Mouse (Mus musculus) liver, adult 2 months (tissue): ENCODE measurements around the gene Senp8. TPM values are rescaled to one million over a fixed set of nuclear protein-coding genes. Genes with fewer than 3 reads are reported as not detected.
A peak's percentile ranks its signal among the peaks of the same experiment; 100 is the strongest.

Experiments
- DNase-seq: peaks from one replicate; pipeline ENCODE4 v3.0.0-alpha.2; 2011; ENCODE audit warnings: low read depth, low spot score; ENCODE audit errors: extremely low read depth
- H3K27ac ChIP-seq: fragments of 200-500 bp; replicated peaks from 2 replicates; pipeline ENCODE4 v1.5.1; 2012; ENCODE audit warnings: low read depth, mild to moderate bottlenecking, control low read depth, inconsistent platforms, low read length; ENCODE audit not compliant: insufficient read depth
- H3K27me3 ChIP-seq: fragments of 200-500 bp; 2 replicates; pipeline ENCODE4 v1.6.1; 2012; ENCODE audit warnings: mild to moderate bottlenecking, moderate library complexity, low read length, inconsistent platforms; ENCODE audit not compliant: control insufficient read depth, insufficient read depth
- H3K36me3 ChIP-seq: fragments of 200-500 bp; 2 replicates; pipeline ENCODE4 v1.6.1; 2012; ENCODE audit warnings: low read length, inconsistent platforms; ENCODE audit not compliant: control insufficient read depth, insufficient read depth
- H3K4me1 ChIP-seq: fragments of 200-500 bp; 2 replicates; pipeline ENCODE4 v1.6.1; 2011; ENCODE audit warnings: low read length; ENCODE audit not compliant: control insufficient read depth, insufficient read depth
- H3K4me3 ChIP-seq: fragments of 200-500 bp; 2 replicates; pipeline ENCODE4 v1.5.1; 2011; ENCODE audit warnings: low read depth, mild to moderate bottlenecking, control low read depth, low read length, moderate library complexity; ENCODE audit not compliant: insufficient read depth
- H3K79me2 ChIP-seq: fragments of 200-500 bp; 2 replicates; pipeline ENCODE4 v1.6.1; 2012; ENCODE audit warnings: inconsistent platforms, mild to moderate bottlenecking, low read length, moderate library complexity; ENCODE audit not compliant: control insufficient read depth, insufficient read depth
- H3K9ac ChIP-seq: fragments of 200-500 bp; 2 replicates; pipeline ENCODE4 v1.6.1; 2012; ENCODE audit warnings: low read depth, mild to moderate bottlenecking, control low read depth, inconsistent platforms, low read length
- CTCF ChIP-seq: fragments of 200-500 bp; IDR thresholded peaks from 2 replicates; pipeline ENCODE4 v1.5.1; 2011; ENCODE audit warnings: low read depth, low read length, control low read depth
- POLR2A ChIP-seq: fragments of 200-500 bp; IDR thresholded peaks from 2 replicates; pipeline ENCODE4 v1.6.1; 2011; ENCODE audit warnings: low read length, control low read depth; ENCODE audit not compliant: insufficient read depth; ENCODE audit errors: extremely low read depth
- WGBS: fragments of 180-500 bp; shearing (Covaris S2); methylation state at CpG from one replicate; pipeline ENCODE4 v1.1.7; 2018; 5-methylcytosine and 5-hydroxymethylcytosine counted together
- polyA plus RNA-seq: library from polyadenylated mRNA; depleted of rRNA; stranded (reverse); fragments of >200 nt; gene quantifications from 2 replicates; pipeline ENCODE4 v1.2.3, GENCODE M21; 2012
- total RNA-seq: library from RNA; depleted of rRNA; stranded (reverse); fragments of >200 nt; gene quantifications from 2 replicates; pipeline ENCODE4 v1.2.3, GENCODE M21; 2014

Gene Senp8
- total and polyA plus RNA-seq, 2 experiments: 1.2 to 2.5 TPM

DNA sequence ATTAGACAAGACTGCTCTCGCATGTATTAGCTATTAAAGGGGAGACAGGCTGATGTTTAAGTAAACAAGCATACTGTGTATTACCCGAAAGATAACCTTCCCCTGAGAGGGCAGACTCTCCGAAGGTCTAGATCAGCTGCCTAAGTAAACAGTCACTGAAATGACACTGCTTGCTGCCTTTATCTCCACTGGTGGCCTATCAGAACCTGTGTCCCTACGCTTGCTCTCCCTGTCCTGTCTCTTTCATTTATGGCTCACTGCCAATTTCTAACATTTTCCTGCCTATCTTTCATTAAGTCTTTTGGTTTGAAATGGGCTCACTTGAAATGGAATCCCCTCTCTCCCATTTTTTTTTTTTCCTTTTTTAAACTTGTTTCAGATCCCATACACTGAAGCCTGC is 15.1 kb downstream of the Senp8 start:
- TF ChIP-seq CTCF (no peak), POLR2A (no peak)
- no peak for DNase-seq
- WGBS: 23% methylated on average over 4 of the region's 4 CpGs
- Histone ChIP-seq H3K36me3 (no peaks in the 10 kb centered on the region), H3K9ac (no peak overlapping the region), H3K27ac (no peak overlapping the region), H3K27me3 (no peaks in the 10 kb centered on the region), H3K79me2 (no peaks in the 10 kb centered on the region), H3K4me1 (no peaks in the 10 kb centered on the region), H3K4me3 (no peak overlapping the region)

DNA sequence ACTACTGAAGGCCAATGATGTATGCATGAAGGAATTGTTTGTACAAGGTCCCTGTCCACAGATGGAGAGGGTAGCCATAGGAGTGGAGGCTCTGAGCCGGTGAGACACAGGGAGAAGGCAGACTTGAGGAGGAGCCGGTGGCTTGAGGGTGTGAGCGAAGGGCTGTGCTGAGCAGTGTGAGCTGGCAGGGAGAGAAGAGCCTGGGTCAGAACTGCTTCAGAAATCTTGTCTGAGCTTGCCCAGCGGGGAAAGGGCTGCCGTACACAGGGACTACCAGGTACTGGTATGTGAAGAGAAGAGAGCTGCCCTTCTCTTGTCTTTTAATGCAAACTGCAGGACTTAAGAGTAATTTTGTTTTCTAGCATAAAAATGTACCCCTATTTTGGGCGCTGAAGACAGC is 17.4 kb downstream of the Senp8 start:
- no peaks in the 10 kb centered on the region for H3K4me1 ChIP-seq
- WGBS: 66% methylated on average over 6 of the region's 6 CpGs
- TF ChIP-seq POLR2A (no peak), CTCF (no peak)
- H3K4me3 ChIP-seq: no peak overlapping the region
- no peak for DNase-seq
- H3K36me3 ChIP-seq: no peaks in the 10 kb centered on the region
- H3K9ac ChIP-seq: no peak overlapping the region
- peaks cover 3% of the 10 kb centered on the region; the same call in 1 of the 2 replicates for H3K27me3 ChIP-seq
- no peaks in the 10 kb centered on the region for H3K79me2 ChIP-seq
- 0 out of 2 replicates have a peak overlapping the region, but pooled peaks have one; percentile 47 for H3K27ac ChIP-seq

DNA sequence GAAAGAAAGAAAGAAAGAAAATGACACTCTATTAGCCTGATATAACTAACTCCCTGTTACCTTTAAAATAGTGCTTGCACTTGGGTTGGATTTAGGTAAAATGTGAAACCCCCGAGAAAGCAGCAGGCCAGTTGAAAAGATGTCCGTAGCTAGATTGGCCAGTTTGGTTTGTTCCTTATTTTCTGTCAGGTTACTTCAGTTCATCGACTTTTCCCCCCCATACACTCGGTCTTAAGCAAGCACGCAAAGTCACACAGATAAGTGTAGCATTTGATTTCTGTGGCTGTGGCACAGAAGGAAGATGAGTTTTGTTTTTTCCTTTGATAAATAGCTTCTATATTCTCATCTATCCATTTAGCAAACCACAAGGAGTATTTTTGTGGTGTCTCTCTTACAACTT is 19.4 kb downstream of the Senp8 start:
- H3K27ac ChIP-seq: peak overlapping the region; percentile 47; the same call in 1 of the 2 replicates
- WGBS: 80% methylated on average over 5 of the region's 5 CpGs
- no peak overlapping the region for H3K4me3 ChIP-seq
- H3K9ac ChIP-seq: no peak overlapping the region
- no peaks in the 10 kb centered on the region for H3K36me3 ChIP-seq
- H3K27me3 ChIP-seq: peaks cover 5% of the 10 kb centered on the region; the same call in 1 of the 2 replicates
- H3K79me2 ChIP-seq: no peaks in the 10 kb centered on the region
- DNase-seq: no peak
- no peaks in the 10 kb centered on the region for H3K4me1 ChIP-seq
- TF ChIP-seq POLR2A (no peak), CTCF (no peak)

DNA sequence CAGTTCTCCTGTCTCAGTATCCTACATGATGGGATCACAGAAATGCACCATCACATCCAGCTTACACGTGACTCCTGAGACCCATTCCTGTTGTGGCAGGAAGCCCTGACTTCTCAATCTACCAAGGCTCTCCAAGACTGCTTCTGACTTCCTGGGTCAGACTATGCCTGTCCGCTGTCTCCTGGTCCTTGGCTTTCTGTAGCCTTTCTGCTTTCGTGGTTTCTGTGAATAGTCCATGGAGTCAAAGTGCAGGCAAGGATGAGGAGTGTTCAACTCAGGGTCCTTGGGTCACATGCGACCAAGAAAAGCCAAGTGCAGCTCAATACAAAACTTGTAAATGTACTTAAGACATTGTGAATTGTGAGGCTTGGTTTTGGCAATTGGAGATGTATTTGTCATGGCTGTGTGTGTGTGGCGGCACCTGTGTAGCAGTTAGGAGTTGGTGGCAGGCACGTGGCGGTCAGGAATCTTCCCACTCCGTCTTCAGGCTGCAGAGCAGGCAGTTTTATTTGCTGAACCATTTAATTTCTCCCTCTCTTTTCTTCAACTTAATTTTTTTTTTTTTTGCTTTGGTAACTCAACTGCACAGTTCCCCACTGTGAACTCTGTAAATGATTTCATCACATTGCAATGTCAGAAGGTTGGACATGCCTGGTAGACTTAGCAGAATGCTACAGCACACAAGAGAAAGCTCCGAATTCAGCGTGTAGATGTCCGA is 22.8 kb downstream of the Senp8 start:
- peak overlapping the region; percentile 52 for H3K27ac ChIP-seq
- 82% methylated on average over 11 of the region's 11 CpGs for WGBS
- no peaks in the 10 kb centered on the region for H3K4me1 ChIP-seq
- no peaks in the 10 kb centered on the region for H3K36me3 ChIP-seq
- H3K4me3 ChIP-seq: no peak overlapping the region
- DNase-seq: no peak
- no peaks in the 10 kb centered on the region for H3K79me2 ChIP-seq
- H3K9ac ChIP-seq: no peak overlapping the region
- no peak for TF ChIP-seq CTCF
- TF ChIP-seq POLR2A: no peak
- peaks cover 8% of the 10 kb centered on the region; the same call in 1 of the 2 replicates for H3K27me3 ChIP-seq

DNA sequence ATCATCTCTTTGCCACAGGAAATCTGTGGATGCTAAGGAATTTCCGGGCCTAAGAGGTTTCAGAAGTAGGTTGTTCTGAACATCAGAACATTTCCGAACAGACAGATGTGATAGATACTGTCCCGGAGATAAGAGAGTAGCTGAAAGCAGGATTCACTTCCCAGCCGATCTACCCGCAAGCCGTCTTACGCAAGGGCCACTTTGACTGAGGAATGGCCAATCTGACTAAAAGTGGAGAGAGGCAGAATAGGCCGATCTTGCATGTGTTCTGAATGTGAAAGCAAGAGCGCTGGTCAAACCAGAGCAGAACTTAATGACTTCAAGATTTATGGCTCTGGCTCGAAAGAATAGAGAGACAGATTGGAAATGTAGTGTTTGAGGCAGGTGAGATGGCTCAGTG is 25.0 kb downstream of the Senp8 start:
- DNase-seq: no peak
- H3K4me1 ChIP-seq: no peaks in the 10 kb centered on the region
- peaks cover 8% of the 10 kb centered on the region; the same call in 1 of the 2 replicates for H3K27me3 ChIP-seq
- TF ChIP-seq POLR2A: no peak
- no peak for TF ChIP-seq CTCF
- no peaks in the 10 kb centered on the region for H3K79me2 ChIP-seq
- 38% methylated on average over 10 of the region's 10 CpGs for WGBS
- no peaks in the 10 kb centered on the region for H3K36me3 ChIP-seq
- no peak overlapping the region for H3K4me3 ChIP-seq
- H3K9ac ChIP-seq: no peak overlapping the region
- H3K27ac ChIP-seq: no peak overlapping the region

DNA sequence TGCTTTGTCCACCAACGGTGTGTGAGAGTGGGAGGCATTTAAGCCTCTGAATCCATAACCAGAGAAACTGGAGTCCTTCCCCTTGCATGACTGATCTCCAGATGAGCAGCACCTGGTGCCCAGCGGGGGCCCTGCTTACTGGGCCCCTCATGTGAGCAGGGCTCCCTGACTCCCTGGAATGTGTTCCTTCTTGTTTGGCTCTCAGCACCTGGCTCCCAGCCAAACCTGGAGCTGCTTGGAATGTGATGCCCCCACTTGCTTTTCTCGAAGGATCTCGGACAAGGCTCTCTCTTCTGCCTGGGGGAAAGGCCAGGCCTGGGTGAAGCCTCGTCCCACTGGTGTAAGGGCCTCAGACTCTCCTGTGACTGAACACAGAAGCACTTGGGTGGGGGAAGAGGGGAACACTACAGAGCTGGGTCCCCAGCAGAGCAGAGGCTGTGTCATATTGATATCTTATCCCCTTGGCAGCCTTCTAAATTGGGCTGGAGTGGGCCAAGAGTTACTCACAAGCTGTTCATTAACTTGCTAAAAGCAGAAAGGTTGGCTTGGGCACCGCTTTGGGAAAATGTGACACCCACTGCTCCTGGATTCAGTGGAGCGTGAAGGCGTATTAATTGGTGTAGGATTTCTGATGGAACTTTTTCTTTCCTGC is 26.6 kb downstream of the Senp8 start:
- no peak overlapping the region for H3K27ac ChIP-seq
- no peak for DNase-seq
- H3K4me3 ChIP-seq: no peak overlapping the region
- peaks cover 9% of the 10 kb centered on the region; the same call in 1 of the 2 replicates for H3K27me3 ChIP-seq
- no peaks in the 10 kb centered on the region for H3K4me1 ChIP-seq
- no peak for TF ChIP-seq CTCF
- TF ChIP-seq POLR2A: no peak
- WGBS: 70% methylated on average over 8 of the region's 8 CpGs
- no peaks in the 10 kb centered on the region for H3K79me2 ChIP-seq
- H3K9ac ChIP-seq: no peak overlapping the region
- no peaks in the 10 kb centered on the region for H3K36me3 ChIP-seq
